Mouse (Mus musculus): Measurements from ENCODE around the gene Pard3.

The Pard3 gene

DNA sequence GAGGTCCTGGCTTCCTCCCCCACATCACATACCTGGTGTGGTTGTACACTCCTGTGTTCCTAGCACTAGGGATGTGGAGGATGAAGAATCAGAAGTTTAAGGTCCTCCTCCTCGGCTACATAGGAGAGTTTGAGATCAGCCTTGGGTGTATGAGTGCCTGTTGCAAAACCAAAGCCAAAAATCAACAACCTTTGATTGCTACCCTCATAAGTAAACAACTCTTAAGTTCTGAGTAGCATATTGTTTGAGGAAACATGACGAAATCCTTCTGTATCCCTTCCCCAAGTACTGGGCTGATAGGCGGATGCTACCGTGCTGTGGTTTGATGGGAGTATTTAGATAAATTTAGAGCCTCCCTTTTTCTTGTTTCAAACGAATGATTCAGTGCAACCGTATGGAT is 20.9 kb downstream of the Pard3 start:
- DNase-seq (ENCODE audit: low spot score in 2 of 2): no peak

DNA sequence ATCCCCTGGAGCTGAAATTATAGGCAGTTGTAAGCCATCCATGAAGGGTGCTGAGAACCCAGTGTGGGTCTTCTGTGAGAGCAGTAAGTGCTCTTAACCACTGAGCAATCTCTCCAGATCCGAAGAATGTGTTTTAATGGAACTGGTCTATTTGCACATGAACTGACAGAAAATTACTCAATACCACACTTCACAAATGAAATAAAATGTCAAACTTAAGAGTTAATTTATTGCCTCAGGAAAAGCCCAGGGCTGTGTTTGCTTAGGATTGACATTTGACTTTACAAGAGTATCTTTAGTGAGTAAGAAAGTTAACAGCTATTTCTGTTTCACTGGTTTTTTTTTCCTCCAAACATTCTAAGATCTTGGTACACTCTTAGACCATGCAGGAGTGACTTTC is 23.7 kb downstream of the Pard3 start:
- DNase-seq (ENCODE audit: low spot score in 2 of 2): no peak

DNA sequence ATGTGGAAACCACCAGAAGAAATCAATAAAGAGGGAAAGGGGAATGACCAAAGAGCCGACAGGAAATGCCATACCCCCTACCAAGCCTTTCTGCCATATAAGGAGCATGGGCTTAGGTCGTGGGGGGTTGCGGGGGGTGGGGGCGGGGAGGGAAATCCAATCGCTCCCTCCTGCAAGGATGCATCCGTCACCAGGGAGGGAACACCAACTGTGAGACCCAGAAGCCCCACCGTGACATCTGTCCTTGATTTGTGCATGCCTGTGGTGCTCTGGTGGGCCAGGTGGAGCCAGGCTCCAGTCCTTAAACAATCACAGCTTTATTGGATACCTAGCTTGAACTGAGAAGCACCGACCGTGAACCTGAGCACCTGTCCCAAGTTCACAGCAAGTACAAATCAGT is 24.7 kb downstream of the Pard3 start:
- DNase-seq (ENCODE audit: low spot score in 2 of 2): no peak

DNA sequence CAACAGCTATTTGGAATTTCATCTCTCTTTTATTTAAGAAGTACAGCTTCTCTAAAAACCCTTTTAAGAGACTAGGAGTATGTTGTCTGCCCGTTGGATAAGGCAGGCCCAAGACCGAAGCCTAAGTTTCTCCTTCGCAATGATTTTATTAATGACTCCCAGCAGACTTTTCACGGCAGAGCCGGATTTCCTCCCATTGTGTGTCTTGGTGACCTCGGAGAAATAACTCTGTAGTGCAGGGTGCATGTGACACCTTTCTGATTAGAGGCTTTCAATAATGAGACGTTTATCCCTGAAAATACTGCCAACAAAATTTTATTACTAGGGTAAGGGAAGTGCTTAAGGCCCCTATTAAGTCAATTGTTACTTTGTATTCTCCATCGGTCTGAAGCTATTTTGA is 25.3 kb downstream of the Pard3 start:
- no peak for DNase-seq (ENCODE audit: low spot score in 2 of 2)

DNA sequence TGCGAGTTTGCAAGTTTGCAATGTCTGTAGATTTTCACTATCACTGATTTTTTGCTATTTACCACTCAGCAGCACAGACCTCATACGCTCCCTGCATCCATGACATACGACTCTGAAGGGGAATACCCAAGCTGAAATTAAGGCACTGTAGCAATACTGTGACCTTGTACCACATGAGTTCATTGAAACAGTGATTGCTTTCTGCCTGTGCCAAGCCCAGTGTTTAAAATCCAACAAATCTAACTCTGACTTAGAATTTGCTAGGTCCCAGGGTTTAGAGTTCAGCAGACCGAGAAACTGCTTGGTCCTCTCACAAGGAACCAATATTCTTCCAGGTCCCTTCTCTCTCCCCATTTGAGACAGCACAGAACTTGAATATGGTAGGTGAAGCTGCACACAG is 26.7 kb downstream of the Pard3 start:
- DNase-seq (ENCODE audit: low spot score in 2 of 2): no peak

DNA sequence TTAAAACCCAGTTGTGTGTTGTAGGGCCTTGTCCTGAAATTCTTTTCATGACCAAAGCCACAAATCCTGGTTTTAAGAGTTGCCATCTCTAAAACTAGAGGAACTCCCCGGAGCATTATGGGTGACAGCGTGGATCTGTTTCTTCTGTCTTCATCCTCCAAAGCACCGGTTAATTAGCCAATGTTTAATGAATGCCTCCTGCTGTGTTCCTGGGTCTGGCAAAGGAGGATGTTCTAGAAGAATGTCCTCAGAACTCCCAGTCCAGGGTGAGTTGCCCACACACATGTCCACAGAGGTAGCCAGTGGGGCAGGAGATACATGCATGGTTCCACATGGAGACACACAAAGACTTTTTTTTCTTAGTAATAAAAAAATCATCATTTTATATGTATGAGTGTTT is 28.2 kb downstream of the Pard3 start:
- DNase-seq (ENCODE audit: low spot score in 2 of 2): no peak

DNA sequence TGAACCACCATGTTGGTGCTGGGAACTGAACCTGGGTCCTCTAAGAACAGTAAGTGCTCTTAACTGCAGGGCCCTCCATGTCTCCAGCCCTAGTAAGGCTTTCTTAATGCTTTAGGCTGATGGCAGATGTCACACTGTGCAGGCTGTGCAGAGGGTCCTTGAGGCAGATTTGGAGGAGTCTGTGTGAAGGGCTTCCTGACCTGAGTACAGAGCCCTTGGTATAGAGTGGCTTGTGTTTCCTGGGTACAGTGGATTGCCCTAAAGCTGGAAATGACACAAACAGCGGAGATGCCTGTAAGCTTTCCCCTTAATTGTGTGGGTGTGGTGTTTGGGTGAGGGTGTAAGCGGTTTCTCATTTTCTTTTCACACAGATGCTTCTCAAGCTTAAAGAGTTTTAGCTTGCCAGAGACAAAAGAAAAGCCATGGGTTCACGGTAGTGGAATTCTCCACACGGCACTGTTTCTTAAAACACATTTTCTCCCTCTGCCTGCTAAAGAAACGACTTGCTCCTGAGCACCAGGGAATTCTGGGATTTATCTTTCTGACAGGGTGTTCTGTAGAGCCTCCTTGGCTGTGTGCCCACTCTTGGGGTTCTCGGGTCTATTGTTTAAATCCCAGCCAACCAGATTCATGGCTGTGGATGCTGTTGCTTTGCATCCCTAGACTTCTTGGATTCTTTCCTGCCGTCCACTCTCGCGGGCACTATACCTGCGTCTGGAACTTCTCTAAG is 28.9 kb downstream of the Pard3 start:
- peak in 1 of 2 experiments; percentile 63 for DNase-seq (ENCODE audit: low spot score in 2 of 2)

DNA sequence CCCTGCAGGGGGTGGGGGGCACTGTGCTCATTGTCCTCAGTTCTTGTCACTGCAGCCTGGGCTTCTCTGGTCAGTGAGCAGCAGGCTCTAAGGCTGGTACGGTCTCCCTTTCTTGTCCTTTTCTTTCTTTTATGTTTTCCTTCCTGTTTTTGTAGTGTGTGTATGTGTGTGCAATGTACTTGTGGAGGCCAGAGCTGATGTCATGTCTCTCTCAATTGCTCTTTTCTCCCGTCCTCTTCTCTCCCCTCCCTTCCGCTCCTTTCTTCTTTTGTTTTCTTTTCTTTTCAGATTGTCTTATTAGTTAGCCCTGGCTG is 29.4 kb downstream of the Pard3 start:
- no peak for DNase-seq (ENCODE audit: low spot score in 2 of 2)

DNA sequence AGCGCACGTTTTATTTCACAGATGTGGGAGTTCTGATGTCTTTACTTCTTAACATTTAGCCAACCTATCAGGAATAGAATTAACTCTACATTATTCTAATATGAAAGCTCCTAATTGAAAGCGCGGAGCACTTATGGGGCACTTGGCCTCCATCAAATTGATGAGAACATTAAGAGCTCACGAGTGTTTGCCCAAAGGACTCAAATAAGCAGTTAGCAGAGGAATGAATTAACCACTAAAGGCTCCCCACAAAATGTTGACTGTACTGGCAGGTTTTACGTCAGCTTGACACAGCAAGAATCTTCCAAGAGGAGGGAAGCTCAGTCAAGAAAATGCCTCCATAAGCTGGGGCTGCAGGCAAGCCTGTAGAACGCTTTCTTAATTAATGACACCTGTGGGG is 32.1 kb downstream of the Pard3 start:
- DNase-seq (ENCODE audit: low spot score in 2 of 2): no peak

DNA sequence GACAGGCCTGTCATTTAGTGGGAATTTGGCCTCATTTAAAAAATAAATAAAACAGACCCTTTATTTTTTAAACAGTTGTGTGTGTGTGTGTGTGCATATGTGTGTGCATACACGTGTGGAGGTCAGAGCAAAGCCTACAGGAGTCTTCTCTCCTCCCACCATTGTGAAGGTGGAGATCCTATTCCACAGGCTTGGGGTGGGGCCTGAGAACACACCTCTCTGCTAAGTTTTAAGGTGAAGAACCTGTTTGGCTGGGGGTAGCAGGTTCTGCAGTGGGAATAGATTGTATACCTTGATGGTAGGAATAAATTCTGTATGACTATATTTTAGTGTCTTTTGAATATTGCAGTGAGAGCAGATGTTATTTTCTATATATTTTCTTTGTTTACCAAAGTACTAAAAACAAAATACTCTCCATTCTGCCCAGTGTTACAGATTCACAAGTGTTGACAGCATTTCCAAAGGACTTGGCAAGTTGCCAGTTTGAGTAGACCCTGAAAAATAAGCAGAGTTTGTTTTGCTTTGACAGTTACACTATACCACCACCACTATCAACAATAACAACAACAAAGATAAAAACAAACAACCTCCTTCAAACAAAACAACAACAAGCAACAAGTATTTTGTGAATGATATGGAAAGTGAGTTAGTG is 35.9 kb downstream of the Pard3 start:
- no peak for DNase-seq (ENCODE audit: low spot score in 2 of 2)

DNA sequence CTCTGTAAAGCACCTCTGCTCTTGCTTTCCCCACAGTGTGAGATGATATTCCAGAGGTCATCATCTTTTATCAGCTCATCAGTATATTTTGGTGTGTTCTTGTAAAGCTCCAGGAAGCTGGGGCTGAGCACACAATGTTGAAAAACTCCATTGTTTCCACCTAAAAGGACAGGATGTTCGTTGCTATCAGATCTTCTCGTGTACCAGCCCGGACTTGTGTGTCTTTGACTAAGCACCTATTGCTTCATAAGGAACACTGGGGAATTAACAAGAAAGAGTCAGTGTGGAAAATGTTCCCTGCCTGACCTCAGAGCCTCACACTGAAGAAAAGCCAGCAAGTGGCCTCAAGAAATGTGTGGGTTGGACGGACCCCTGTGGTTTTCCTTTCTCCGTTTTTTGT is 39.6 kb downstream of the Pard3 start:
- DNase-seq (ENCODE audit: low spot score in 2 of 2): no peak

DNA sequence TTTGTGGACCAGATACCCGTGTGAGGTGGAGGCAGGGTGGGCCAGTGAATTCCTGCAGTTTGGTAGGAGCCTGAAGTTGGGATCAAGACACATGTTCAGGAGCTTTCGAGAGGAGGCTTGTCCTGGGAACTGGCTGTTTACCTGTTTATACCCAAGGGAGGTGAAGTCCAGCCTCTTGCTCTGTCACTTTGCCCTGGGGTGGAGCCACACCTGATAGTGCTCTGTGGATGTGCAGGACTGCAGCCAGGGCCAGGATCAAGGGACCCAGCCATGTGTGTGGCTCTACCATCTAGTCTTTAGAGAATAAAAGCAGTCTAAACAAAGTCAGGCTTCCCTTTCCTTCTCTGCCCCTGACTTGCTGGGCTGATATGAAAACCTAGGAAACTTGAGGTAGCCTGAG is 40.9 kb downstream of the Pard3 start:
- no peak for DNase-seq (ENCODE audit: low spot score in 2 of 2)

DNA sequence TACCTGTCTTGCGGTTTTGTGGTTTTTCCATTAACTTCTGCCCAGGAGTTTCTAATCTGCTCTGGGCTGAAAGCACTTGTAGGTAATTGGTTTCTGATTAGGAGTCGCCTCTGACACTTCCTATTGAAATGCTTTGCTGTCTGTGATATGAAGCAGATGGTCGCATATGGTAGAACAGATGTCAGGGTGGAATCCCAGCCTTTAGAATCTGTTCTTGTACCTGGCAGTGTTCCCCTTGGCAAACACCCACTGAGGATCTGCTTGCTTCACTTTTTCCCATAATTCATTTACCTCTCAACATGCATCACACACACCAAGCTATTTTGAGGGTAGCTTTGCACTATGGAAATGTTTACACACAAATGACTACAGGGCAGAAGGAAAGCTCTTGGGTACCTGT is 44.2 kb downstream of the Pard3 start:
- DNase-seq (ENCODE audit: low spot score in 2 of 2): no peak

DNA sequence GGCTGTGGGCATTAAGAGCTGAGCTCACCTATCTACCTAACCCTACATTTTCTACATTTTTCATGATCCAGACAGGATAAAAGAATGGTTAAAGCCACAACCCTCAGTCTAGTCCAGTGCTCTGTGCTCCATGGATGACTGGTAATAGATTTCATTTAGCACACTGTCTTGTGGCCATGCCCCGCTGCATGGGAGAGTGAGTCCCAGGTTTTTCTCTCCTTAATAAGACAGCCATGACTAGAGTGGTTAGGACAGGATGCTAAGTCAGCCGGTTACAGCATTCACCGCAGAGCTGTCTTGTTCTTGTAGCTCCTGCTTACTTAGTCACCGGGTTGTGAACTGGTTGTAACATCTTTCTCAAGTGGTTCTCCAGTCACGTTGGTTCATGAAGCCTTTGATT is 49.5 kb downstream of the Pard3 start:
- DNase-seq (ENCODE audit: low spot score in 2 of 2): no peak

DNA sequence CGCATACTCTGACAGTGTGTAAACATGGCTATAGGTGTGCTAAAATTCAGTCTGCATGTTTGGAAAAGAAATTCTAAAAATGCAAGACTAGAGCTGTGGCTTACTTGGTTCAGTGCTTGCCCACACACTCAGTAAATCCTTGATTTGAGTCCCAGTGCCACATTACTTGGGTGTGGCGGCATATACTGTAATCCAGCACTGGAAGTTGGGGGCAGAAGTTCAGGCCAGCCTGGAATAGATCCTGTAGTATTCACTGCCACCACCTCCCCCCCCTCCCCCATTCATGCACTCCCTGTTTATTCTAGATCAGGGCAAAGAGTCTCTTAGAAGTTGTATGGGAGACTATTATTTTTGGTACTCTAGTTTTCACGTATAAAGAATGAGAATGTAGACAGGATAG is 52.1 kb downstream of the Pard3 start:
- no peak for DNase-seq (ENCODE audit: low spot score in 2 of 2)

DNA sequence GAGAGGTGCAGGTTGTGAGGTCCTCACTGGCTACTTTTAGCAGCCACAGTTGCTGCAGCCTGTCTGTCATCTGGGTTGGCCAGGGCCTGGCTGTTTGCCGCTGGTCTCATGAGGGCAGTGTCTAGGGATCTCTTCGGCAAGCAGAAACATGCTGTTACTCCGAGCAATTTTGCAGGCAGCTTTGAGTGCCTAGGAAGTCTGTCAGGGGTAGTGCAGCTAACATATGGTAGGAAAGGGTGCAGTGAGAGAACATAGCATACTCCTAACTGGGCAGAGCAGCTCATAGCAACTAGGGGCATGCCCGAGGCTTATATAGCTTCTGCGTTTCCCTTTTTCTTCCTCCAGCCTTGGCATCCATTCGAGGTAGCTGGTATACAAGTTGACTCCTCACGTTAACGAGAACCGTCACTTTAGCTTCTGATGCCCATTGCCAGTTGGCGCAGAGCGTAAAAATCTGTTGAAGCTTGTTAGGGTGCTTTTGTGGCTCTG is 54.7 kb downstream of the Pard3 start:
- DNase-seq (ENCODE audit: low spot score in 2 of 2): no peak

DNA sequence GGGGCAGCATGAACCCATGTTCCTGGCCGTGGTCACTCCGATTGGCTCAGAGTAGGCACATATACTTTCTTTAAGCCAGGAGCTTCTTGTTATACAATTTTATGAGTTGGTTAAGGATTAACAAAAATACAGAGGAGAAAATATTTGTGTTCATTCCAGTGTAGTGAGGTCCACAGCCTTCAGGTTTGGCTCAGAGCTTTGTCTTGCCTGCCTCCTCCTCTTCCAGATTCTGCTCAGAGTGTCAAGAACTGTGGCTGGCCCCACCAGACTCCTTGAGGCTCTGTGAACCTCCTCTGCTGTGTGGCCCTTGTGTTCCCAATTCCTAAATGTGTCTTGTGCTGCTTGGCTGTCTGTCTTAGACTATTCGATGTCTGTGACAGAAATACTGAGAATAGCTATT is 59.7 kb downstream of the Pard3 start:
- DNase-seq (ENCODE audit: low spot score in 2 of 2): no peak

DNA sequence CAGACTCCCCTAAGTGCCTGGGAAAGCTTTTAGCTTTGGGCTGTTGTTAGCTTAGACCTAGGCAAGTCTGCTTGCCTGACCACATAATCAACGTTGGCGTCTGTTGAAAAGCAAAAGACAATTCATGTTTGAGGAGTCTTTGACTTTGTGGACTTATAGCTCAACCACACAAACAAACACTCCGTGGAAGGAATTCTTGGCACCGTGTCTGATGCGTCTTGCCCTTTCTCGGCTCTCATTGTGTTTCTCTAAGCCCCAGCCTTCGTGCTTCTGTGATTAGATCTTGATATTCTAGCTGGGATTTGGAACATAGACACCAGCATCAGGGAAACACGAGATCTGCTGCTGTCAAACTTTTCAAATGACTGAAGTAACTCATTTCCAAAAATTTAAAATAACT is 61.1 kb downstream of the Pard3 start:
- no peak for DNase-seq (ENCODE audit: low spot score in 2 of 2)

DNA sequence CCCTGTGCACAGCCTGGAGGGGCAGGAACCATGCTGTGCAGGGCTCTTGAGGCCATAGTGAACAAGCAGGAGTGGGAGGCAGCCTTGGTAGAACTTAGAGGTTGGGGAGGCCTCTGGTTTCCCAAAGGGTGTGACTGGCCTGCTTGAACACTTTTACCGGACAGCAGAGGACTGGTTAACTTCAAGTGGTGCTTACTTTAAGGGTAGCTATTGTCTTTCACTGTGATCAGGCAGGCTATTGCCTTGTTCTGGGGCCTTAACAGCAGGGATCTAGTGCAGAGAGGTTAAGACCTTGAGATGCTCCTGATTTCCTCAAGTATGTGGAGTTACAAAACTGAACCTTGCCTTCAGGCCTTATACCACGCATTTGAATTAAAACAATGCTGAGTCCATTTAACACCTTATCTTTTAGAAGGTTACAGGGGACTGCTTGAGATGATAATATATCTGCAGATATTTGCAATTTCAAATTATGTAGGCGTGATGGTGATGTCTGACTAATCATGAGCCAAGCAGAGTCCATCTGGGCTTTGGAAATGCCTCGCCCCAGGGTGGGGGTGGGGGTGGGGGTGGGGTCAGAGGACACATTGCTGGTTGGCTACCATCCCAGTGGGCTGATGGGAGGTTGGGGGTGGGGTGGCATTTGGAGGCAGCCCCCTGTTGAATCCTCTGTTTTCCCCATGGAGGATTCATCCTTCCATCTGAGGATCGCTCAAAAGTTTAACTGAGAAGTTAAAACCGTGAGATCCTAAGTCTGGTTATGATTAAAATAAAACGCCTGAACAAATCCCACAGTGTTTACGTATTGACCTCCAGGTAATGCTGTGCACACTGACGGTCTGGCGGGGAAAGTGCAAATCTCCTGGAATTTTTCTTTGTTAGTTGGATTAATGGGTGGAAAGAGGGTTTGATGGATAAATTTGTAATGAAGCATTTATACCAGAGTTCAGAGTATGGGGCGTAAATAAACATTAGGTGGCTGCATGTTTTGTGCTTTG is 62.3 kb downstream of the Pard3 start:
- DNase-seq (ENCODE audit: low spot score in 2 of 2): no peak

DNA sequence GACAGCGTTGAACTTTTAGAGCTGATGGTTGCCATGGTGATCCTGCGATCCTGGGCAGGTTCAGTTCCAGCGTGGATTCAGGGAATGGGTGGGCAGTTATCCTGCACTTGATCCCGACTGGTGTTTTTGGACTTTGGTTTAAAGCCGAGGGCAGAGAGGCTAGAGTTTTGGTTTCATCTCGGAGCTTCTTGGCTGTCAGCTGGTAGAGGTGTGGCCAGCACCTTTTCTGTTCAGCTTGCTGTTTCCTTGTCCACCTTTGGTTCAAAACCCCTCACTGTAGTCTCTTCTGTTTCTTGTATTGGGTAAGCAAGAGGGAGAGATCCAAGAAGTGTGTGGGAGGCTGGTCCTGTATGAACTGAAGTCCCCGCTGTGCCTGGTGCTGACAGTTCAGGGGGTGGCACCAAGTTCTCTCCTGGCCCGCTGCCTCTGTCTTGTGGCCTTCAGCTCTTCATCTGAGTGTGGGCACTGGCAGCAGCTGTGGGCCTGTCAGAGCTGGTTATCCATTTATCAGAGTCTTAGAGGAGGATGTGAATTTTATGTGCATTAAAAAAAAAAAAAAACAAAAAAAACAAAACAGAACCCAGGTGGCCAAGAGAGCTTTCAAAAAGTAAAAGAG is 65.2 kb downstream of the Pard3 start:
- no peak for DNase-seq (ENCODE audit: low spot score in 2 of 2)

DNA sequence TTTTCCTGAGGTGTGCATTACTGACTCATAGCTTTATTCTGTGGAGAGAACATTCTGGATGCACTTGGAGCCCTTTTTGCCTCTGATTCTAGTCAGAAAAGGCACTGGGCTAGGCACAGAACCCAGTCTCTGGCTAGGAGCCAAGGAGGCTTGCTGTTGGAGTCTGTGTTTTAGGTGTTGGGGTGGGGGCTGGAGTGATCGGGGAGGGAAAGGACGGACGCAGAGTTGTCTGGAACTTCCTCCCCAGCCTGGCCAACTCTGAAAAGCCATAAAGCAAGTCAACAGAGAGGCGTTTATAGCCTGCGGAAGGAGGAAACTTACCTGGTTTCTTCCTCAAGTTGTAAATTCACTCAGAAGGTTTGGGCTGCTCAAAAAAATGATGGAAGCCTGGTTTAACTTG is 70.6 kb downstream of the Pard3 start:
- DNase-seq (ENCODE audit: low spot score in 2 of 2): no peak

DNA sequence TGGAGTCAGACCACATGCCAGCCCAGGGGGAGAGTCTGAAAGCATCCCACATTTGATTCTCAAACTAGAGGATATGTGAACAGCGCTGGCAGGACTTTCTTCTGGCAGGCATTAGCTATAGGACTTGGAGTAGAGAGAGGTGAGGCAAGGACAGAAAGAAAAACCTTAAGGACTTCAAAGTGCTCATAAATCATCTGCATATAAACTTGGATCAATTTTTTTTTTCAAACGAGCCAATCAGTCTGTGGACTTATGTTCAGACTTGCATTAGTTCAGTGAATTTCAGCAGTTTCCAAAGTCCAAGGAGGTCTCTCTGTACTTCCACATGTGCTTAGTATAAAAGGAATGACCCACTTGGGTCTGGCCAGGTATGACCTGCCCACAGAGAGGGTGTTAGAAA is 72.5 kb downstream of the Pard3 start:
- DNase-seq (ENCODE audit: low spot score in 2 of 2): no peak
